Mouse (Mus musculus) right cerebral cortex, postnatal 10 days (tissue): ENCODE data around the gene Dnah12.
"Not testable (repeated sequence)": the region's sequence is repeated elsewhere in the genome, so short reads cannot be mapped to it uniquely, and the experiment has no call there.

Experiments
- DNase-seq, 2 experiments: peaks; one replicate each; pipeline ENCODE4 v3.0.0; 2021; ENCODE audit warnings: low spot score in 2 of 2

The Dnah12 gene

DNA sequence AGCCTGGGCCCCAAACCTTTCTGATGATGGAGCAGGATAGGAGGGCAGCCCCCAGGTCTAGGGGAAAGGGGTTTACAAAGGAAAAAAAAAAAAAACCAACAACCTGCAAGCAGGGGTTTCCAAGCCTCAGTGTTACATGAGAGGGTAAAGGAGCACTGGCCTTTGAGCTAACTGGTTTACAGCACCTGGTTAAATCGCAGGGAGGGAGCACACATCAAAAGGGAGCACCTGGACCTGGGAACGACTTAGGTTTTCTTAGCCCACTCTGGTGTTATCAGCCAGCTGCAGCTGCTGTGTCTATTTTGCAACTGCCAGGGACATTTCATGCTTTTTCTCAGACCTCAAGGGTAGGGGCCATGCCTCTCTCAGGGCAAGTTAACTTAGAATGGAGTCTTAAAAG lies 26.6 kb downstream of the Dnah12 start:
- not testable (repeated sequence) for DNase-seq

DNA sequence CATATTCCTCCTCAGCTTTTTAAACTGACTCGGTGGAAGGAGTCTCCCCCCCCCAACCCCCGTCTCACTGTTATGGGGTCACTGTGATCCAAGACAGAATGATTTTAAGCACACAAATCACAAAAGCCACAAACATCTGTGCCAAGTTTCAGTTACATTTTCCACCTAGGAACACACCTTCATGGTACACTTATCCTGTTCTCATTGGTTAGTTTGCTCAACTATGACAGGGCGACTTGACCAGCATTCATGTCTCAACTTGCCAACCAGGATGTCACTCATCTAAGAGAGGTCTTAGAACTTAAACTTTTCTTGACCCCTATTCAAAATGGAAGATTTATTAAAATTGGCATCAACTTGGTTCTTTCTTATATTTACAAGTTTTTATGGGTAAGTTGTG lies 31.8 kb downstream of the Dnah12 start:
- no peak for DNase-seq

GRCm38 (mm10) chr14:26758566-26758965 lies 65.5 kb downstream of the Dnah12 start:
- no peak for DNase-seq

DNA sequence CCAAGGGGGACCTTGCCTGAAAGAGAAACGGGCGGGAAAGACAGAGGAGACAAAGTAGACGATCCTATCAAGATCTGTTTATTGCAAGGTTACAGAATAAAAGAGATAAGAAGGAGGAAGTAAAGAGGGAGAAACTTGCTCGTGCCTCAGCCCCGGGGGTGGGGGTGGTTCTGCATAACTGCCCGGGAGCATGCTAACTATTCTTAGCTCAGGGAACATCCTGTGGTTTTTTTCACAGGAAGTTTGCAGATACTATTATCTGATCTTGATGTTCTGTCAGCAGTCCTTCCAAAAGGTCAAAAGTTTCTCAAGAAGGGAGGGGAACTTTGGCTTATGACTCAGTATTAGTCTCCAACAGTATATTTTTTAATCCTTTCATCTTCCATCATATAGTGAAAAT lies 71.8 kb downstream of the Dnah12 start:
- DNase-seq: no peak

- no peak for DNase-seq
Measured at GRCm38 (mm10) chr14:26768195-26768594, 75.1 kb downstream of the Dnah12 start.

GRCm38 (mm10) chr14:26773536-26773935 lies 80.5 kb downstream of the Dnah12 start:
- no peak for DNase-seq

DNA sequence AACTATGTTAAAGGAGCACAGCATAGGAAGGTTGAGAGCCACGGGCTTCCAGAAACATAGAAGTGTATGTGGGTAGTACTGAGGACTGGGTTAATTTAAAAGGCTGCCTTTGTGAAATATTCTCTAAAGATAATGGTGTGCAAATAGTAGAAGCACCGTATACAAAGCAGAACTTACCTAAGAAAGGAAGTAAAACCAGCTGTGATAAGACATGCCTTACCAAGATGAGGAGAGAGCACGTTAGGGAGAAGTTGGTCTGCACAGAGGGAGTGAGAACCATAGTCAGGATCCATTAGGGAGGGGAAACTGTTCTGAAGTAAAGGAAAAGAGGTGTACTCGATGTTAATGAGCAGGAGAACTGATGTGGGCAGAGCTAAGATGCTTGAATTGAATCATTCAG lies 90.7 kb downstream of the Dnah12 start:
- no peak for DNase-seq

- no peak for DNase-seq
Measured at GRCm38 (mm10) chr14:26785695-26786094, 92.6 kb downstream of the Dnah12 start.

GRCm38 (mm10) chr14:26794431-26794830 lies 101.4 kb downstream of the Dnah12 start:
- no peak for DNase-seq

- no peak for DNase-seq
Measured at GRCm38 (mm10) chr14:26798330-26798729, 105.3 kb downstream of the Dnah12 start.

DNA sequence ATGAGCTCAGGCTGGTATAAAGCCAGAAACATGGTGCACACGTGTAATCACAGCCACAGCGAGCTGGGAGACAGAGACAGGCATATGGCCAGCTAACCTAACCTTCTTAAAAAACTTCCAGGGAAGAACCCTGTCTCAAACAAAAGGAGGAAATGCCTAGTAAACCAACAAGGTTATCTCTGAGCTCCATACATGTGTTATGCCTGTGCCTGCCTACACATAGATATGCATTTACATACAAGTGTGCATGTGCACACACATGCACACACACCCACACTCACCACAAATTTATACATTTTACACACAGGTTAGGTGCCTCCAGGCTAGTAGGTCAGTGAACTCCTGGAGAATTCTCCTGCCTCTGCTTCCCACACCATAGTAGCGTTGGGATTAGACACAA lies 106.2 kb downstream of the Dnah12 start:
- no peak for DNase-seq

DNA sequence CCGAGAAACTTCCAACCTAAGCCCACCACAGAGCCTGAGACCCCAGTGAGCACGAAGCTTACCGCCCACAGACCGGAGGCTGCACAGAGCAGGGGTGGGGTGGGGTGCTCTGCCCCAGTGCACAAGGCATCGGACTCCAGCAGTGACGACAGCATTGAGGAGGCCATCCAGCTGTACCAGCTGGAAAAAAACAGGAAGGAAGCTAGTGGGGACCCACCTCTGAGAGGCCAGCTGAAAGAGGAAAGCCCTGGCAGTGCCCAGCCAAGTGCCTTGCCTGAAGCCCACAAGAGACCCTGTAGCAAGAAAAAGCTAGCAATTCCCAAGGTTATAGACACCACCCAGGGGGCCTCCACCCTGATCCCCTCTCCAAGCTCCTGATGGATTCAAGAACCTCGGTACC lies 112.4 kb downstream of the Dnah12 start:
- no peak for DNase-seq

DNA sequence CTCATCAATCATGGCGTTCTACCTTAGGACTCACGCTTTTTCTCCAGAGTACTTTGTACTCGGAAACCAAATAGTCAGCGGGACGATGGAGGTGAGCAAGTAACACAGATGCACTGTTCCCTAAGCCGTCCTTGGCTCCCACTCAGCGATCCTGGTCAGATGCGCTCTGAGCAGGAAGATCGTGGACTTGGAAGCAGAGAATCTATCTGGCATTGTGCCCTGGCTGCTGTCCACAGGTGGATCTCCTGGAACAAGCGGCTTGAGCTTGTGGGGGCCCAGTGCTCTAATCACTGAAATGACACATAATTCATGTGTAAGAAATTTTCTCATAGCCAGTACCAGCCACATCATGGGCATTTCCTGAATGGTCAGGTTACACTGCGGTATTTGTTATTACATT lies 119.7 kb downstream of the Dnah12 start:
- DNase-seq: no peak

DNA sequence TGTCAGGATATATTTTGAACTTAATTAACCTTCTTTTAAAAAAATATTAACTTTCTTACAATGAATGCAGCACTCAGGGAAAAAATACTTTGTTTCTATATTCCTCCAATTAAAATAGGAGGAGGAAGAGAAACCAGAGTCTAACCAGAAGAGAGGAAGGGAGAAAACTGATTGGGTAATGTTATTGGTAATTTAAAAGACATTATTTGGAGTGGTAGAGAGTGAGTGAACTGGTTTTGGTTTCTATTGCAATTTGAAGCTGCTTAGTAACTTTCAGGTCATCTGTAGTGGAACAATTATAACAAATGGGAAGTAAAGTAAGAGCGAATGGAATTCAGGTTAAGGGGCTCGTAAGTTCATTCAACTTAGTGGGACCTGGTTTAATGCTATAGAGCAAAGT lies 120.8 kb downstream of the Dnah12 start:
- no peak for DNase-seq

- DNase-seq: no peak
Measured at GRCm38 (mm10) chr14:26814908-26815307, 121.8 kb downstream of the Dnah12 start.

DNA sequence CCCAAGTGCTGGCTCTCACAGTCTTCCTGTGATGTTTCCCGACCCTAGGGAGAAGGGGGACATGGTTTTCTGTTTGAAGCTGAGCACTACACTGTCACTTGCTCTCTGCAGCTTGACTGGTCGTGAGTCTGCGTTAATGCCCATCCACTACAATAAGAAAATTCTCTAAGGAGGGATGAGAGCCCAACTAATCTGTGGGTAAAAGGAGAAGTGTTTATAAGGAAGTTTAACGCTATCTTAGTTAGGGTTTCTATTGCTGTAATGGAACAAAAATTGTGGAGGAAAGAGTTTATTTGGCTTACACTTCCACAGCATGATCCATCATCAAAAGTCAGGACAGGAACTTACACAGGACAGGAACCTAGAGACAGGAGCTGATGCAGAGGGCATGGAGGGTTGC lies 123.7 kb downstream of the Dnah12 start:
- no peak for DNase-seq

DNA sequence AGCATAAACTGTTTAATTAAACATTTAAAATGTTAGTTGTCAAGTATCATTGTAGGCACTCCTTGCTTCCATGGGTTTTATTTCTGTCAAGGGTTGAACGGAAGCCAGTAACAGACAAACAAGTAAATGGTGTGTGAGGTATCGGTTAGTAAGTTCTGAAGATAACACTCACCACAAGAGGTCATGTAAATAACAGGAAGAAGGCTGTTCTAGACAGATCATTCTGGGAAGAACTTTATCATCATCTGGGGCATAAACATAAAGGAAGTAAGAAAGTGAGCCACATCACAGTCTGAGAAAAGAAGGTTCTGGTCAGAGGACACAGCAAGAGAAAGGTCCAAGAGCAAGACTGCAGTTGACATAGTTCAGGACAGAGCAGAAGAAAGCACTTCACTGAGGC lies 132.9 kb downstream of the Dnah12 start:
- DNase-seq: no peak

DNA sequence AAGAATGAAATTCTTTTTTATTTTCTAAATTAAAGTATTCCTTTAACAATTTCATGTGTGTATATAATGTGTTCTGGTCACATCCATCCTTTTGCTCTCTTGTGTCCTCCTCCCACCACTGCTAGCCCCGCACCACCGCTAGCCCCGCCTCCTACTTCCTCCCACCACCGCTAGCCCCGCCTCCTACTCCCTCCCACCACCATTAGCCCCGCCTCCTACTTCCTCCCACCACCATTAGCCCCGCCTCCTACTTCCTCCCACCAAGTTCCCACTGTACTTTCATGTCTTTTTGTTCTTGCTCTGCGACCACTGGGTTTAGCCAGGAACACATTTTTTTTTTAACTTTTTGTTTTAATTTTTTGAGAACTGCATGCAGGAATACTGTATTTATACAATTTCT lies 160.0 kb downstream of the Dnah12 start:
- DNase-seq: no peak

- no peak for DNase-seq
Measured at GRCm38 (mm10) chr14:26854066-26854465, 161.0 kb downstream of the Dnah12 start.

DNA sequence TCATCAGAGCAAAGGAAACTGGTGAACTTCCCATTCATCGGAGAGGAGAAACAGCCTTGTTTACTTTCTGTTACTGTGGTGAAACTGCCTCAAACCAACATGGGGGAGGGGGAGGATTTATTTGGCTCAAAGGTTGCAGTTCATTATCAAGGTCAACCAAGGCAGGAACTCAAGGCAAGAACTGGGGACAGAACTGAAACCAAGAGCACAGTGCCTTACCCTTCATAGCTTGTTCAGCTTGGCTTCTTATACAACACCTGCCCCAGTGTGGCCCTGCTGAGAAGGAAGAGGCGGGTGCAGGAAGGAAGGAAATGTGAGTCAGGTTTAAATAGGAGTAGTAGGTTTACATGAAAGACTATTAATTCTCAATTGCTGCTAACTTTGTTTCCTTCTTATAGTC lies 165.3 kb downstream of the Dnah12 start:
- no peak for DNase-seq

- DNase-seq: peak; percentile 24 to 32
Measured at GRCm38 (mm10) chr14:26859024-26859423, 165.9 kb downstream of the Dnah12 start.

GRCm38 (mm10) chr14:26867356-26867755 lies 174.3 kb downstream of the Dnah12 start:
- DNase-seq: no peak

DNA sequence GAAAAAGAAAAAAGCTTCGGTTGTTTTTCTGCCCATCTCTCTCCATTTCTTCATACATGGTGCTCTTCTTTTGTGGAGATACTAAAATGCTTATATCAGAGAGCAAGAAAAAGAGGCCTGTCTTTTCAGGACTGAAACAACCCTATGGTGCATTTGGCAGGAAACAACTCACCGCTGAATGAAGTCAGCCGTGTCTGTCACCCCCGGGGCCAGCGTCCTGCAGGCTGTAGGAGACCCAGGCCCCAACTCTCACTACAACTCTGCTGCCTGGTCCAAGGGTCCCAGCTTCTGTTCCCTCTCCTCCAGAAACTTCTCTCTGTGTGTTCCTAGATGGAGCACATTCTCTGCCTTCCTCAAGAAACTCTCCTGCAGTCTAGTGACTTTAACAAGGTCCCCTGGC lies 175.2 kb downstream of the Dnah12 start:
- DNase-seq: no peak

- no peak for DNase-seq
Measured at GRCm38 (mm10) chr14:26878756-26879155, 185.7 kb downstream of the Dnah12 start.

DNA sequence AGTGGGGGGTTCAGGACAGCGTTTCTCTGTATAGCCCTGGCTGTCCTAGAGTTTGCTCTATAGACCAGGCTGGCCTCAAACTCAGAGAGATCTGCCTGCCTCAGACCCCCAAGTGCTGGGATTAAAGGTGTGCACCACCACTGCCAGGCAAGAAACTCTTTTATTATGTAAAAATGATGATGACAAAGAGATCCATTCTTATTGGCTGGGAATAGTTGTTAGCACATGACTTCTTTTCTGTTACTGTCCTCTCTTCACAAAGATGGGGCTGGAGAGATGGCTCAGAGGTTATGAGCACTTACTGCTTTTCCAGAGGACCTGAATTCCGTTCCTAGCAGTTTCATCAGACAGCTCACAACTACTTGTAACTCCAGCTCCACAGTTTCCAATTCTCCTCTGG lies 186.9 kb downstream of the Dnah12 start:
- peak in 1 of 2 experiments; percentile 2 for DNase-seq
